Mouse (Mus musculus) hindbrain, embryonic 11.5 days (tissue): ENCODE data around the gene Immp2l. TPM values are rescaled to one million over a fixed set of nuclear protein-coding genes. Genes with fewer than 3 reads are reported as not detected.
"Not testable (repeated sequence)": the region's sequence is repeated elsewhere in the genome, so short reads cannot be mapped to it uniquely, and the experiment has no call there.

Source experiments
- ATAC-seq: fragments of 200-750 bp; cut with Nextera tagmentation; 2 replicates; pipeline ENCODE4 v1.8.0; 2017; ENCODE audit warnings: mild to moderate bottlenecking, moderate TSS enrichment, moderate library complexity; ENCODE audit not compliant: low FRiP score
- DNase-seq: peaks from one replicate; pipeline ENCODE4 v3.0.0-alpha.2; 2015; ENCODE audit warnings: low spot score
- H3K27ac ChIP-seq: fragments of 300-500 bp; sonication (generic); 2 replicates; pipeline ENCODE4 v1.5.1; 2014; ENCODE audit warnings: mild to moderate bottlenecking, low read depth, low read length
- H3K27me3 ChIP-seq: fragments of 300-500 bp; sonication (generic); 2 replicates; pipeline ENCODE4 v1.6.1; 2014; ENCODE audit warnings: mild to moderate bottlenecking, low read length, moderate library complexity, mixed read lengths; ENCODE audit not compliant: control insufficient read depth, insufficient read depth
- H3K36me3 ChIP-seq: fragments of 300-500 bp; sonication (generic); 2 replicates; pipeline ENCODE4 v1.6.1; 2014; ENCODE audit warnings: mild to moderate bottlenecking, low read length, moderate library complexity, mixed read lengths; ENCODE audit not compliant: control insufficient read depth, insufficient read depth
- H3K4me1 ChIP-seq: fragments of 300-500 bp; sonication (generic); replicated peaks from 2 replicates; pipeline ENCODE4 v1.6.1; 2014; ENCODE audit warnings: low read length, mixed read lengths; ENCODE audit not compliant: control insufficient read depth, insufficient read depth
- H3K4me2 ChIP-seq: fragments of 300-500 bp; sonication (generic); replicated peaks from 2 replicates; pipeline ENCODE4 v1.6.1; 2014; ENCODE audit warnings: mild to moderate bottlenecking, low read depth, low read length
- H3K4me3 ChIP-seq: fragments of 300-500 bp; sonication (generic); 2 replicates; pipeline ENCODE4 v1.5.1; 2014; ENCODE audit warnings: low read depth, low read length
- H3K9ac ChIP-seq: fragments of 300-500 bp; sonication (generic); 2 replicates; pipeline ENCODE4 v1.6.1; 2014; ENCODE audit warnings: low read depth, low read length
- H3K9me3 ChIP-seq: fragments of 300-500 bp; sonication (generic); 2 replicates; pipeline ENCODE4 v1.6.1; 2016; ENCODE audit warnings: low read length; ENCODE audit not compliant: control insufficient read depth
- WGBS: fragments of 180-500 bp; shearing (Covaris S2); extraction: QIAGEN DNeasy Blood & Tissue Kit; methylation state at CpG from one replicate; pipeline ENCODE4 v1.1.7; 2014; 5-methylcytosine and 5-hydroxymethylcytosine counted together
- polyA plus RNA-seq: library from polyadenylated mRNA; unstranded; fragments of >200 nt; fragmentation: Nextera tagmentation; extraction: Ambion mirVana; gene quantifications from 2 replicates; pipeline ENCODE4 v1.2.1, GENCODE M21; 2014

Gene Immp2l
- polyA plus RNA-seq, 1 experiment from 2014 or later: 9.3 TPM

GRCm38 (mm10) chr12:41773961-41774360 lies 750.1 kb downstream of the Immp2l start:
- H3K4me1 ChIP-seq: no peaks in the 10 kb centered on the region
- no peak for DNase-seq
- WGBS: 88% methylated on average over 3 of the region's 3 CpGs
- no peak overlapping the region for H3K4me3 ChIP-seq
- H3K4me2 ChIP-seq: no peak overlapping the region
- H3K27ac ChIP-seq: no peak overlapping the region
- no peak overlapping the region for H3K9ac ChIP-seq
- no peaks in the 10 kb centered on the region for H3K36me3 ChIP-seq
- no peak for ATAC-seq
- no peaks in the 10 kb centered on the region for H3K27me3 ChIP-seq
- H3K9me3 ChIP-seq: no peaks in the 10 kb centered on the region

GRCm38 (mm10) chr12:41774623-41775323 lies 750.9 kb downstream of the Immp2l start:
- ATAC-seq: no peak
- Histone ChIP-seq H3K36me3 (no peaks in the 10 kb centered on the region), H3K27me3 (no peaks in the 10 kb centered on the region), H3K9ac (no peak overlapping the region), H3K9me3 (no peaks in the 10 kb centered on the region), H3K4me2 (no peak overlapping the region), H3K27ac (no peak overlapping the region), H3K4me1 (no peaks in the 10 kb centered on the region), H3K4me3 (no peak overlapping the region)
- 90% methylated on average over 5 of the region's 5 CpGs for WGBS
- no peak for DNase-seq

- ATAC-seq, H3K9ac ChIP-seq, H3K4me3 ChIP-seq, H3K9me3 ChIP-seq, H3K36me3 ChIP-seq, H3K27ac ChIP-seq, DNase-seq, H3K27me3 ChIP-seq, H3K4me1 ChIP-seq, H3K4me2 ChIP-seq: not testable (repeated sequence)
- no CpG with 5 or more reads among the region's 4 CpGs for WGBS
These were observed 753.9 kb downstream of the Immp2l start for GRCm38 (mm10) chr12:41777762-41778161.

GRCm38 (mm10) chr12:41793681-41794080 lies 769.8 kb downstream of the Immp2l start:
- H3K4me3 ChIP-seq, H3K27me3 ChIP-seq, H3K4me2 ChIP-seq, H3K36me3 ChIP-seq, DNase-seq, H3K4me1 ChIP-seq, H3K9ac ChIP-seq, H3K9me3 ChIP-seq, H3K27ac ChIP-seq, ATAC-seq: not testable (repeated sequence)
- WGBS: 83% methylated on average over 1 of the region's 1 CpGs

- H3K4me2 ChIP-seq: no peak overlapping the region
- DNase-seq (no peak), ATAC-seq (no peak)
- WGBS: 89% methylated on average over 6 of the region's 6 CpGs
- H3K4me3 ChIP-seq: no peak overlapping the region
- H3K9ac ChIP-seq: no peak overlapping the region
- H3K27ac ChIP-seq: no peak overlapping the region
- H3K36me3 ChIP-seq: no peaks in the 10 kb centered on the region
- H3K4me1 ChIP-seq: no peaks in the 10 kb centered on the region
- no peaks in the 10 kb centered on the region for H3K9me3 ChIP-seq
- H3K27me3 ChIP-seq: no peaks in the 10 kb centered on the region
These were observed 805.6 kb downstream of the Immp2l start for GRCm38 (mm10) chr12:41829517-41829916.

GRCm38 (mm10) chr12:41831731-41832130 lies 807.8 kb downstream of the Immp2l start:
- Histone ChIP-seq H3K9me3 (no peaks in the 10 kb centered on the region), H3K9ac (no peak overlapping the region), H3K36me3 (no peaks in the 10 kb centered on the region), H3K27ac (no peak overlapping the region), H3K4me1 (no peaks in the 10 kb centered on the region), H3K4me3 (no peak overlapping the region), H3K4me2 (no peak overlapping the region), H3K27me3 (no peaks in the 10 kb centered on the region)
- DNase-seq (no peak), ATAC-seq (no peak)
- 83% methylated on average over 7 of the region's 7 CpGs for WGBS

- no peaks in the 10 kb centered on the region for H3K4me1 ChIP-seq
- H3K9ac ChIP-seq: no peak overlapping the region
- no peak for DNase-seq
- H3K9me3 ChIP-seq: no peaks in the 10 kb centered on the region
- H3K36me3 ChIP-seq: no peaks in the 10 kb centered on the region
- H3K27ac ChIP-seq: no peak overlapping the region
- H3K4me3 ChIP-seq: no peak overlapping the region
- ATAC-seq: no peak
- WGBS: 84% methylated on average over 2 of the region's 2 CpGs
- H3K4me2 ChIP-seq: no peak overlapping the region
- no peaks in the 10 kb centered on the region for H3K27me3 ChIP-seq
These were observed 810.8 kb downstream of the Immp2l start for GRCm38 (mm10) chr12:41834646-41835045.

- H3K36me3 ChIP-seq: no peaks in the 10 kb centered on the region
- H3K4me1 ChIP-seq: no peaks in the 10 kb centered on the region
- 71% methylated on average over 6 of the region's 6 CpGs for WGBS
- H3K9me3 ChIP-seq: no peaks in the 10 kb centered on the region
- H3K27me3 ChIP-seq: no peaks in the 10 kb centered on the region
- H3K27ac ChIP-seq: no peak overlapping the region
- ATAC-seq (no peak), DNase-seq (no peak)
- H3K9ac ChIP-seq: no peak overlapping the region
- H3K4me3 ChIP-seq: no peak overlapping the region
- H3K4me2 ChIP-seq: no peak overlapping the region
These were observed 814.5 kb downstream of the Immp2l start for GRCm38 (mm10) chr12:41838334-41838847.

- no peak overlapping the region for H3K4me2 ChIP-seq
- H3K4me1 ChIP-seq: no peaks in the 10 kb centered on the region
- 86% methylated on average over 2 of the region's 2 CpGs for WGBS
- H3K4me3 ChIP-seq: no peak overlapping the region
- no peaks in the 10 kb centered on the region for H3K36me3 ChIP-seq
- H3K27ac ChIP-seq: no peak overlapping the region
- no peak overlapping the region for H3K9ac ChIP-seq
- no peaks in the 10 kb centered on the region for H3K27me3 ChIP-seq
- no peak for DNase-seq
- no peaks in the 10 kb centered on the region for H3K9me3 ChIP-seq
- ATAC-seq: no peak
These were observed 815.4 kb downstream of the Immp2l start for GRCm38 (mm10) chr12:41839241-41839640.
